30 mouse cellular contexts compared by ENCODE assay signal in the genomic region with DNA sequence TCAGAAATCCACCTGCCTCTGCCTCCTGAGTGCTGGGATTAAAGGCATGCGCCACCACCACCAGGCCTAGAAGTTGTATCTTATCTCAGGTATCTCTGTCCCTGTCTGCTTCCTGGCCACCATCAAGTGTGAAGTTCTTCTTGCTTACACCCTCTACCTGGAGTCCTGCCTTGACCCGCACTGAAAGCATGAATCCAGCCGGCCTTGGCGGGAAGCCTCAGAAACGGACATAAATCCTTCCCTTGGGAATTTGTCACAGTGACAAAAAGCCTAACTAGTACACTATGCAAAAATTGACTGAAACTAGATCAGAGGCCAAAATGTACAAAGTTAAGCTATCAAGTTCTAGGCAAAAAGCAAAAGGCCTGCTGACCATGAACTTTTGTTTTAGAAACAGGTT. TPM values are rescaled to one million over a fixed set of nuclear protein-coding genes. Genes with fewer than 3 reads are reported as not detected.
DNase-seq lines count a peak whose midpoint lies in the region; ATAC-seq and TF ChIP-seq lines count a peak whose summit lies in the region.
"Had no signal": no experiment of that assay in that cellular context is flagged by ENCODE, and none has a peak within 500 bp of the region (broad histone marks: within the 10 kb centered on the region; RNA-seq: fewer than 3 reads in every experiment).

No protein-coding gene starts in this region.

- no peak overlapping the region for H3K9ac ChIP-seq in hindbrain, postnatal 0 days (replicated peaks; ENCODE audit: low read length)
- H3K9ac ChIP-seq: embryonic facial prominence, embryonic 12.5 days; embryonic facial prominence, embryonic 15.5 days; forebrain, postnatal 0 days; hindbrain, embryonic 13.5 days had no signal

- H3K27me3 ChIP-seq in hindbrain, postnatal 0 days (ENCODE audit: insufficient read depth, low read length), result no peaks in the 10 kb centered on the region
- H3K27me3 ChIP-seq: CH12.LX; embryonic facial prominence, embryonic 12.5 days; embryonic facial prominence, embryonic 15.5 days; hindbrain, embryonic 13.5 days; Patski had no signal

- H3K36me3 ChIP-seq in hindbrain, postnatal 0 days (ENCODE audit: insufficient read depth, low read length), result no peaks in the 10 kb centered on the region
- H3K36me3 ChIP-seq: embryonic facial prominence, embryonic 12.5 days; embryonic facial prominence, embryonic 15.5 days; G1E; hindbrain, embryonic 10.5 days; hindbrain, embryonic 13.5 days had no signal

- intact Hi-C loops in gastrocnemius, adult 2 months (cut with DNase I), result no loop called here
- intact Hi-C loops in gastrocnemius, postnatal 36 days (cut with DNase I), result no loop called here

- no peaks in the 10 kb centered on the region for H3K4me1 ChIP-seq in hindbrain, postnatal 0 days (ENCODE audit: insufficient read depth, low read length)
- H3K4me1 ChIP-seq: embryonic facial prominence, embryonic 12.5 days; embryonic facial prominence, embryonic 15.5 days; hindbrain, embryonic 10.5 days; hindbrain, embryonic 13.5 days had no signal

- TF ChIP-seq CTCF in gastrocnemius, adult 2 months (IDR thresholded peaks at IDR 0.05), result no peak
- no peak for TF ChIP-seq CTCF in hindbrain, postnatal 0 days (IDR thresholded peaks at IDR 0.05; ENCODE audit: low read depth)

- WGBS in hindbrain, postnatal 0 days, result 90% methylated on average over 5 of the region's 5 CpGs

- no peak for ATAC-seq in hindbrain, postnatal 0 days
- ATAC-seq: forebrain, embryonic 14.5 days; forebrain, postnatal 0 days; hindbrain, embryonic 16.5 days; inflammation-experienced regulatory T-cells, adult 6 months; intestine, embryonic 16.5 days; Patski had no signal

- DNase-seq in adrenal gland, adult 2 months, result peak; percentile 30
- no peak for DNase-seq in adrenal gland, adult 18-20 months (ENCODE audit: low spot score in 2 of 2)
- peak; percentile 56 for DNase-seq in gastrocnemius, adult 2 months
- no peak for DNase-seq in gastrocnemius, postnatal 36 days
- DNase-seq in adipocyte (ENCODE audit: low spot score), result peak; percentile 40
- DNase-seq in adrenal gland, postnatal 25 days, result peak; percentile 45
- DNase-seq in hindbrain, postnatal 0 days (ENCODE audit: low spot score), result no peak
- DNase-seq: B cell, adult 2 months; cerebellum, adult 11 months; cerebellum, adult 2 months; cerebellum, adult 9-11 months; cerebellum, postnatal 25 days; forebrain, postnatal 0 days; heart, adult 11 months; heart, postnatal 36 days; kidney, adult 18-20 months; kidney, adult 9 months had no signal

- H3K27ac ChIP-seq in gastrocnemius, adult 2 months, result no peak overlapping the region
- H3K27ac ChIP-seq in hindbrain, postnatal 0 days, result no peak overlapping the region
- H3K27ac ChIP-seq: embryonic facial prominence, embryonic 12.5 days; embryonic facial prominence, embryonic 15.5 days; hindbrain, embryonic 10.5 days; hindbrain, embryonic 13.5 days had no signal

- no peak overlapping the region for H3K4me2 ChIP-seq in hindbrain, postnatal 0 days (ENCODE audit: low read depth, low read length)
- H3K4me2 ChIP-seq: embryonic facial prominence, embryonic 12.5 days; embryonic facial prominence, embryonic 15.5 days; heart, embryonic 11.5 days; hindbrain, embryonic 13.5 days had no signal

- H3K4me3 ChIP-seq in gastrocnemius, adult 2 months, result no peak overlapping the region
- no peak overlapping the region for H3K4me3 ChIP-seq in hindbrain, postnatal 0 days (ENCODE audit: low read length)
- H3K4me3 ChIP-seq: embryonic facial prominence, embryonic 12.5 days; embryonic facial prominence, embryonic 15.5 days; hindbrain, embryonic 10.5 days; hindbrain, embryonic 13.5 days had no signal

- H3K9me3 ChIP-seq in hindbrain, postnatal 0 days (ENCODE audit: low read length), result no peaks in the 10 kb centered on the region
- H3K9me3 ChIP-seq: embryonic facial prominence, embryonic 12.5 days; embryonic facial prominence, embryonic 15.5 days; G1E; hindbrain, embryonic 10.5 days; hindbrain, embryonic 13.5 days had no signal

RNA-seq across cellular contexts. Expression of a gene that starts 26.4 kb away (rescaled TPM):
- total RNA-seq in adrenal gland, adult 2 months (2021), result 10 to 100 TPM in 1 of 2 experiments, 1 to 10 TPM in 1; 6.1 to 59.6 TPM
- 4.7 and 7.4 TPM in 2 replicates for polyA plus RNA-seq in adrenal gland, adult 2 months (2012; rRNA removed)
- 10 to 100 TPM in 1 of 2 experiments, 1 to 10 TPM in 1; 6.8 to 99.4 TPM for total RNA-seq in adrenal gland, adult 18-20 months (2021)
- total RNA-seq in gastrocnemius, adult 2 months (2021), result 10 to 100 TPM; 10.3 to 42.2 TPM
- 10 to 100 TPM; 14.1 to 15.9 TPM for total RNA-seq in gastrocnemius, postnatal 36 days (2021)
- total RNA-seq in adrenal gland, postnatal 25 days (2021), result 4.6 and 6.1 TPM in 2 replicates
- total RNA-seq in hindbrain, postnatal 0 days (2014; rRNA removed), result 15.3 and 22.4 TPM in 2 replicates
- 16.6 and 17.5 TPM in 2 replicates for polyA plus RNA-seq in hindbrain, postnatal 0 days (2015; fragmentation: Nextera tagmentation; extraction: Ambion mirVana)
- total RNA-seq: common myeloid progenitor, adult 5-6 weeks; G1E had no signal
- polyA plus RNA-seq: G1E had no signal

RNA-seq across cellular contexts. Expression of a gene that starts 39.5 kb away (rescaled TPM):
- total RNA-seq in adrenal gland, adult 2 months (2021), result 100 to 1,000 TPM; 228 to 424 TPM
- 50.0 and 414 TPM in 2 replicates for polyA plus RNA-seq in adrenal gland, adult 2 months (2012; rRNA removed)
- total RNA-seq in adrenal gland, adult 18-20 months (2021), result 100 to 1,000 TPM; 210 to 273 TPM
- 100 to 1,000 TPM in 1 of 2 experiments, 10 to 100 TPM in 1; 61.6 to 103 TPM for total RNA-seq in gastrocnemius, adult 2 months (2021)
- 10 to 100 TPM; 57.9 to 67.9 TPM for total RNA-seq in gastrocnemius, postnatal 36 days (2021)
- 264 and 285 TPM in 2 replicates for total RNA-seq in adrenal gland, postnatal 25 days (2021)
- total RNA-seq in hindbrain, postnatal 0 days (2014; rRNA removed), result 40.0 and 43.8 TPM in 2 replicates
- polyA plus RNA-seq in hindbrain, postnatal 0 days (2015; fragmentation: Nextera tagmentation; extraction: Ambion mirVana), result 23.0 and 23.4 TPM in 2 replicates

Comparison
In these comparisons a context has a peak if more than half of its experiments do, and no peak if none do; other contexts are left out.
1. DNase-seq: peak in adrenal gland, adult 2 months (single experiment), gastrocnemius, adult 2 months (single experiment), adipocyte (single experiment) and adrenal gland, postnatal 25 days (single experiment); none in adrenal gland, adult 18-20 months (0 of 2), gastrocnemius, postnatal 36 days (0 of 2) and hindbrain, postnatal 0 days (single experiment).